Mouse (Mus musculus): Measurements from ENCODE around the gene Nin. TPM values are rescaled to one million over a fixed set of nuclear protein-coding genes. Genes with fewer than 3 reads are reported as not detected.

Nin gene
- polyA plus RNA-seq, 1 experiment = 11.5 TPM

DNA sequence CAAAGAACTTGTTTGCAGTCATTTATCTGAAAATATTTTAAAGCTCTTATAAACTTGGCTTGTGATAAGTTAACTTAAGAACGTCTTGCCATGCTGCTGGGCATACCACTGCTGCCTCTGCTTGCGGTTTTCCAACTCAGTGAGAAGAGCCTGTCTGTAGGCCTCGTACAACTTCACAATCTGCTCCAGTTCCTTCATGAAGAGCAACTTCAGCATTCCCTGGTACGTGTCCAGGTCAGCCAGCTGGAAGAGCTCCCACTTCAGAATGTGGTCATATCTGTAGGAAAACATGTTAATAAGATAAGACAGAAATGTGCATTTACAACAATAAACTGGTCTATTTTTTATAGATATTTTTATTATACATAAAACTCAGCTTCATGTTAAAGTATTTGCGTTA lies 147.4 kb downstream of the Nin start:
- no peak overlapping the region for H3K4me3 ChIP-seq (ENCODE audit: extremely low read depth, insufficient read depth, insufficient read length)
- 80% methylated on average over 5 of the region's 5 CpGs for WGBS
- no peaks in the 10 kb centered on the region for H3K27me3 ChIP-seq (ENCODE audit: control insufficient read depth, insufficient read depth, low read length)
- no peaks in the 10 kb centered on the region for H3K4me1 ChIP-seq (ENCODE audit: control insufficient read depth, insufficient read depth, insufficient read length)
- H3K36me3 ChIP-seq (ENCODE audit: control insufficient read depth, insufficient read depth, low read length) = peaks cover 26% of the 10 kb centered on the region
- TF ChIP-seq POLR2A (IDR thresholded peaks at IDR 0.05; ENCODE audit: low read depth, low read length) (no peak), CTCF (IDR thresholded peaks at IDR 0.05; ENCODE audit: extremely low read depth, insufficient read depth, insufficient read length, insufficient replicate concordance) (no peak)
- no peak for DNase-seq (ENCODE audit: low read depth in 1 of 2, low spot score in 2 of 2)
- H3K27ac ChIP-seq (ENCODE audit: insufficient read depth, low read length) = no peak overlapping the region

DNA sequence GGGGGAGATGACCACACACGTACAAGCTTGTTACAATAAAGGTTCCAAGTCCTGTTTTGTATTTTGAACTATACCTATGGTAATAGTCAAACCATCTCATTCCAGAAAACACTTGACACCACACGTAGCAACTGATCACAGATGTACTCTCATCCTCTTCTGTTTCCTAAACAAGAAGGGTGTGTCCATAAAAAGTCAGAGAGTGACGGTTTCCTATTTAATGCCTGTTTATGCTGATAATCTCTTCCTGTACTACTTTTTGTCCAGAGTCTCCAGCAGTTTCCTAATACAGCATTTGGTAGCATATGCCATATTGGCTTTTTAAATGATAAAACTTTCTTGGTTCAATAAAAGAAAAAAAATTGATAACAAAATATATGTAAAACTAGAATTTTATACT lies 147.9 kb downstream of the Nin start:
- no peaks in the 10 kb centered on the region for H3K27me3 ChIP-seq (ENCODE audit: control insufficient read depth, insufficient read depth, low read length)
- TF ChIP-seq POLR2A (IDR thresholded peaks at IDR 0.05; ENCODE audit: low read depth, low read length) = no peak
- TF ChIP-seq CTCF (IDR thresholded peaks at IDR 0.05; ENCODE audit: extremely low read depth, insufficient read depth, insufficient read length, insufficient replicate concordance) = no peak
- no peak for DNase-seq (ENCODE audit: low read depth in 1 of 2, low spot score in 2 of 2)
- H3K4me3 ChIP-seq (ENCODE audit: extremely low read depth, insufficient read depth, insufficient read length) = no peak overlapping the region
- peaks cover 27% of the 10 kb centered on the region for H3K36me3 ChIP-seq (ENCODE audit: control insufficient read depth, insufficient read depth, low read length)
- whole genome bisulfite sequencing = 76% methylated on average over 3 of the region's 3 CpGs
- no peaks in the 10 kb centered on the region for H3K4me1 ChIP-seq (ENCODE audit: control insufficient read depth, insufficient read depth, insufficient read length)
- no peak overlapping the region for H3K27ac ChIP-seq (ENCODE audit: insufficient read depth, low read length)

DNA sequence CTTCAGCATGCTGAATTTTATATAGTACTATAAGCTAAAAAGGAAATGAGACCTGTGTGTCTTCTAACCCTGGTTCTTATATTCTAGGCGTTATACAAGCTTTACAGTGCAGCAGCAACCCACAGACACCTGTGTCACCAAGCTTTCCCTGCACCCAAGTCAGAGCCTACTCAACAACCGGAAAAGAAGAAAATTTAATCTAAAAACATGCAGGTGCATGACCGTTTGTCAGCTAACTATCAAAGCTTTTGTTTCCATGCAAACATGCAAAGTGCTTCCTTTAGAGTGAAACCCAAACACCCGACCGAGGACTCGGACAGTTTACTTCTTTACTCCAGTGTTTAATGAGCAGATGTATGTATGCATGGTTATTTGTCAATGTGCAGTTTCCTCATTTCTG lies 150.4 kb downstream of the Nin start:
- Histone ChIP-seq H3K4me3 (ENCODE audit: extremely low read depth, insufficient read depth, insufficient read length) (no peak overlapping the region), H3K36me3 (ENCODE audit: control insufficient read depth, insufficient read depth, low read length) (peaks cover 16% of the 10 kb centered on the region), H3K4me1 (ENCODE audit: control insufficient read depth, insufficient read depth, insufficient read length) (no peaks in the 10 kb centered on the region), H3K27me3 (ENCODE audit: control insufficient read depth, insufficient read depth, low read length) (no peaks in the 10 kb centered on the region), H3K27ac (ENCODE audit: insufficient read depth, low read length) (no peak overlapping the region)
- TF ChIP-seq CTCF (IDR thresholded peaks at IDR 0.05; ENCODE audit: extremely low read depth, insufficient read depth, insufficient read length, insufficient replicate concordance) = no peak
- no peak for TF ChIP-seq POLR2A (IDR thresholded peaks at IDR 0.05; ENCODE audit: low read depth, low read length)
- WGBS = 80% methylated on average over 6 of the region's 6 CpGs
- no peak for DNase-seq (ENCODE audit: low read depth in 1 of 2, low spot score in 2 of 2)

DNA sequence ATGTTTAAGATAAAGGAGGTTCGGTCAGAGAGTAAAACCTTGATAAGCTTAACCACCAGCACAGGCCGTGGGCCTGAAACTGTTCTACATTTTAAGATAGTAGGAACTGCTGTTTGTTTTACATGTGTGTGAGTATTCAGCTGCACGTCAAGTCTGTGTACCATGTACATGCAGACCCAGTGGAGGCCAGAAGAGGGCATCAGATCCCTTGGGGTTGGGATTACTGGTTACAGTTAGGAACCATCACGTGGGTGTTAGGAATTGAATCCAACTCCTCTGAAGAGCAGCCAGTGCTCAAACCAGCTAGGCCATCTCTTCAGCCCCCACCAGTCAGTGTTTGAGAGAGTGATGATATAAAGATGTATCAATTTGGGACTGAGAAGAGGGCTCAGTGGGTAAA lies 151.0 kb downstream of the Nin start:
- no peaks in the 10 kb centered on the region for H3K27me3 ChIP-seq (ENCODE audit: control insufficient read depth, insufficient read depth, low read length)
- H3K36me3 ChIP-seq (ENCODE audit: control insufficient read depth, insufficient read depth, low read length) = peaks cover 13% of the 10 kb centered on the region
- peak in 1 of 2 experiments; percentile 51 for DNase-seq (ENCODE audit: low read depth in 1 of 2, low spot score in 2 of 2)
- TF ChIP-seq CTCF (IDR thresholded peaks at IDR 0.05; ENCODE audit: extremely low read depth, insufficient read depth, insufficient read length, insufficient replicate concordance) = peak; percentile 50; the same call in 1 of the 2 replicates
- no peak for TF ChIP-seq POLR2A (IDR thresholded peaks at IDR 0.05; ENCODE audit: low read depth, low read length)
- H3K27ac ChIP-seq (ENCODE audit: insufficient read depth, low read length) = no peak overlapping the region
- H3K4me1 ChIP-seq (ENCODE audit: control insufficient read depth, insufficient read depth, insufficient read length) = no peaks in the 10 kb centered on the region
- 65% methylated on average over 4 of the region's 4 CpGs for WGBS
- no peak overlapping the region for H3K4me3 ChIP-seq (ENCODE audit: extremely low read depth, insufficient read depth, insufficient read length)

Other genes with a start within 250 kb of the Nin start
- 0.72 and 0.78 TPM in 2 replicates for gene Atl1, start 221.1 kb downstream of the Nin start, polyA plus RNA-seq (2012; rRNA removed)
- gene Map4k5, start 220.5 kb downstream of the Nin start, polyA plus RNA-seq (2012; rRNA removed) = 6.7 and 9.7 TPM in 2 replicates
- 9.3 and 11.4 TPM in 2 replicates for gene Sav1, start 126.7 kb downstream of the Nin start, polyA plus RNA-seq (2012; rRNA removed)
- not detected in 2 replicates for gene Abhd12b, start 40.4 kb upstream of the Nin start, polyA plus RNA-seq (2012; rRNA removed)
- gene Pygl, start 117.8 kb upstream of the Nin start, polyA plus RNA-seq (2012; rRNA removed) = 12.9 and 13.2 TPM in 2 replicates
- 0.02 TPM in 1 of 2 replicates, not detected in the other for gene Trim9, start 233.9 kb upstream of the Nin start, polyA plus RNA-seq (2012; rRNA removed)

Measured in spleen, adult 2 months (tissue).